Mouse (Mus musculus) embryonic facial prominence, embryonic 11.5 days (tissue): Measurements from ENCODE around the gene Gng4. TPM values are rescaled to one million over a fixed set of nuclear protein-coding genes. Genes with fewer than 3 reads are reported as not detected.
A peak's percentile ranks its signal among the peaks of the same experiment; 100 is the strongest.

Experiments
- ATAC-seq: fragments of 200-750 bp; cut with Nextera tagmentation; replicated peaks from 2 replicates; pipeline ENCODE4 v1.8.0; 2017; ENCODE audit warnings: low read depth; ENCODE audit not compliant: insufficient number of reproducible peaks, low FRiP score, low TSS enrichment
- DNase-seq: peaks from one replicate; pipeline ENCODE4 v3.0.0-alpha.2; 2015; ENCODE audit warnings: low spot score
- H3K27ac ChIP-seq: fragments of 300-500 bp; sonication (generic); replicated peaks from 2 replicates; pipeline ENCODE4 v1.5.1; 2014; ENCODE audit warnings: mild to moderate bottlenecking, low read depth, low read length, control low read depth
- H3K27me3 ChIP-seq: fragments of 300-500 bp; sonication (generic); 2 replicates; pipeline ENCODE4 v1.6.1; 2014; ENCODE audit warnings: mild to moderate bottlenecking, low read length, moderate library complexity, mixed read lengths; ENCODE audit not compliant: control insufficient read depth, insufficient read depth
- H3K36me3 ChIP-seq: fragments of 300-500 bp; sonication (generic); replicated peaks from 2 replicates; pipeline ENCODE4 v1.6.1; 2014; ENCODE audit warnings: low read depth, mild to moderate bottlenecking, low read length, moderate library complexity, mixed read lengths; ENCODE audit not compliant: control insufficient read depth, insufficient read depth
- H3K4me1 ChIP-seq: fragments of 300-500 bp; sonication (generic); 2 replicates; pipeline ENCODE4 v1.6.1; 2014; ENCODE audit warnings: low read length, mixed read lengths; ENCODE audit not compliant: control insufficient read depth, insufficient read depth
- H3K4me2 ChIP-seq: fragments of 300-500 bp; sonication (generic); 2 replicates; pipeline ENCODE4 v1.6.1; 2014; ENCODE audit warnings: low read depth, mild to moderate bottlenecking, control low read depth, low read length, moderate library complexity
- H3K4me3 ChIP-seq: fragments of 300-500 bp; sonication (generic); 2 replicates; pipeline ENCODE4 v1.5.1; 2014; ENCODE audit warnings: low read depth, low read length, control low read depth
- H3K9ac ChIP-seq: fragments of 300-500 bp; sonication (generic); replicated peaks from 2 replicates; pipeline ENCODE4 v1.6.1; 2014; ENCODE audit warnings: mild to moderate bottlenecking, control low read depth, low read length
- H3K9me3 ChIP-seq: fragments of 300-500 bp; sonication (generic); replicated peaks from 2 replicates; pipeline ENCODE4 v1.6.1; 2016; ENCODE audit warnings: mild to moderate bottlenecking, low read length, inconsistent platforms, mixed read lengths; ENCODE audit not compliant: control insufficient read depth
- WGBS: fragments of 180-500 bp; shearing (Covaris S2); extraction: QIAGEN DNeasy Blood & Tissue Kit; methylation state at CpG from one replicate; pipeline ENCODE4 v1.1.7; 2014; 5-methylcytosine and 5-hydroxymethylcytosine counted together
- polyA plus RNA-seq: library from polyadenylated mRNA; unstranded; fragments of >200 nt; fragmentation: Nextera tagmentation; extraction: Ambion mirVana; gene quantifications from 2 replicates; pipeline ENCODE4 v1.2.1, GENCODE M21; 2014

Gene Gng4
- polyA plus RNA-seq, 1 experiment from 2014 or later, result 2.4 TPM

- Histone ChIP-seq H3K36me3 (no peaks in the 10 kb centered on the region), H3K4me2 (no peak overlapping the region), H3K4me3 (no peak overlapping the region), H3K27me3 (no peaks in the 10 kb centered on the region), H3K4me1 (no peaks in the 10 kb centered on the region), H3K9me3 (no peaks in the 10 kb centered on the region), H3K27ac (no peak overlapping the region), H3K9ac (no peak overlapping the region)
- ATAC-seq (no peak), DNase-seq (no peak)
- 52% methylated on average over 6 of the region's 6 CpGs for WGBS
These were observed 79.1 kb downstream of the Gng4 start for GRCm38 (mm10) chr13:13862941-13863340.

GRCm38 (mm10) chr13:13866339-13866738, 82.5 kb downstream of the Gng4 start:
- no peaks in the 10 kb centered on the region for H3K4me1 ChIP-seq
- no peak overlapping the region for H3K4me3 ChIP-seq
- H3K27me3 ChIP-seq, result no peaks in the 10 kb centered on the region
- no peak overlapping the region for H3K27ac ChIP-seq
- H3K4me2 ChIP-seq, result no peak overlapping the region
- no peaks in the 10 kb centered on the region for H3K36me3 ChIP-seq
- no peak for ATAC-seq
- no peak overlapping the region for H3K9ac ChIP-seq
- H3K9me3 ChIP-seq, result no peaks in the 10 kb centered on the region
- no peak for DNase-seq
- 59% methylated on average over 2 of the region's 2 CpGs for WGBS

- 85% methylated on average over 2 of the region's 2 CpGs for WGBS
- H3K9me3 ChIP-seq, result no peaks in the 10 kb centered on the region
- H3K27me3 ChIP-seq, result no peaks in the 10 kb centered on the region
- no peaks in the 10 kb centered on the region for H3K4me1 ChIP-seq
- H3K36me3 ChIP-seq, result no peaks in the 10 kb centered on the region
- no peak; the same call in 1 of the 2 replicates for ATAC-seq
- no peak overlapping the region for H3K4me3 ChIP-seq
- DNase-seq, result peak; percentile 29
- no peak overlapping the region for H3K9ac ChIP-seq
- H3K4me2 ChIP-seq, result no peak overlapping the region
- H3K27ac ChIP-seq, result no peak overlapping the region
These were observed 83.4 kb downstream of the Gng4 start for GRCm38 (mm10) chr13:13867078-13867759.

- ATAC-seq, result 0 out of 2 replicates have a peak, but pooled peaks have one; percentile 44
- peak; percentile 55 for DNase-seq
- no peaks in the 10 kb centered on the region for H3K27me3 ChIP-seq
- no peak overlapping the region for H3K27ac ChIP-seq
- H3K4me3 ChIP-seq, result no peak overlapping the region
- no peak overlapping the region for H3K9ac ChIP-seq
- no peaks in the 10 kb centered on the region for H3K36me3 ChIP-seq
- H3K4me1 ChIP-seq, result no peaks in the 10 kb centered on the region
- H3K4me2 ChIP-seq, result no peak overlapping the region
- no peaks in the 10 kb centered on the region for H3K9me3 ChIP-seq
- WGBS, result 16% methylated on average over 3 of the region's 3 CpGs
These were observed 84.1 kb downstream of the Gng4 start for GRCm38 (mm10) chr13:13867922-13868321.

Other genes with a start within 250 kb of the Gng4 start
- 1.6 and 2.3 TPM in 2 replicates for gene Lyst, start 193.7 kb upstream of the Gng4 start, polyA plus RNA-seq
- 45.9 and 55.5 TPM in 2 replicates for gene B3galnt2, start 170.4 kb downstream of the Gng4 start, polyA plus RNA-seq